Mouse (Mus musculus): ENCODE measurements around the gene Rem2. TPM values are rescaled to one million over a fixed set of nuclear protein-coding genes. Genes with fewer than 3 reads are reported as not detected.

Gene Rem2
- 44.3 and 52.3 TPM in 2 replicates for polyA plus RNA-seq (2015; fragmentation: Nextera tagmentation; extraction: Ambion mirVana)

DNA sequence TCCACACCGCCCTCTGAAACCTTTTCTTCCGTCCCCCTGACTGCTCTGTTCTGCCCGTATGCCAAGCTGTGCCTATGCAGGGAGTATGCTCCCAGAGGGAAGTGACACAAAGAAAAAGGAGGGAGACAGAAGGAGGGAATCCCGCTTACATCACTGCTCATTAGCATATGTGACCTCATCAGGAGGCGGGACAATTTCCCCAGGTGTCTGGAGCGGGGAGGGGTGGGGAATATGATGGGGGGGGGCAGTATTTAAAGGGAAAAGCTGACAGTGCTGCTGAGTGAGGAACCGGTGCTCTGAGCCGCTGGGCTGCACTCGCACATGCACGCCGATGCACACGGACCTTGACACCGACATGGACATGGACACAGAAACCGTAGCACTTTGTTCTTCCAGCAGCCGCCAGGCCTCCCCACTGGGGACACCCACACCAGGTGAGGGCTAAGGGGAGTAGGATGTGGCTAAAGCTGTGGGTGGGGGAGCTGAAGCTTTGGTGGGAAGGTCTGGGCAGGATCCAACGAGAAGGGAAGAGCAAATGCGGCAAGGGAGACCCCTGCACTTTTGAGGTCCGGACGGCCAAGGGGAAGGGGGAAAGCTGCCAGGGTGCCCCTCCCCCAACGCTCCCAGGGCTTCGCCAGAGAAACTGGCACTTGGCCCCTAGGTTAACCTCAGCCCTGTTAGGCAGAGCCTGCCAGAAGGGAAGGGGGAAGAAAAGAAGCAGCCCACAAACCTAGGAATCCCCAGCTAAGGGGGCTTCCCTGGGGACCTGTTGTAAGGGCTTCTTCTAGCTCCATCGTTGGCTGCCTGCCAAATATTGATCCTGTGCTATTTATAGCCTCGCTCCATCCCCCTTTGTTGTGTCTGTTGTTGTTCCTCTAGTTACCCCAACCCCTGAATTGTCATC is at the start of gene Rem2:
Gene Rem2 (plus strand): TSS at position 160 of the 904 bp plus-strand sequence.
- Histone ChIP-seq H3K27ac (peak within 1 kb of the TSS; percentile 80), H3K9ac (replicated peaks) (peak within 1 kb of the TSS; percentile 82), H3K4me2 (replicated peaks) (peak within 1 kb of the TSS; percentile 86), H3K4me3 (replicated peaks) (peak within 1 kb of the TSS; percentile 69), H3K27me3 (peaks cover 26% of the 10 kb centered on the region), H3K4me1 (replicated peaks) (peaks cover 47% of the 10 kb centered on the region), H3K36me3 (peaks cover 11% of the 10 kb centered on the region; the same call in 1 of the 2 replicates), H3K9me3 (no peaks in the 10 kb centered on the region)
- peak; percentile 91 for ATAC-seq
- 0% methylated on average over 23 of the region's 23 CpGs for WGBS

DNA sequence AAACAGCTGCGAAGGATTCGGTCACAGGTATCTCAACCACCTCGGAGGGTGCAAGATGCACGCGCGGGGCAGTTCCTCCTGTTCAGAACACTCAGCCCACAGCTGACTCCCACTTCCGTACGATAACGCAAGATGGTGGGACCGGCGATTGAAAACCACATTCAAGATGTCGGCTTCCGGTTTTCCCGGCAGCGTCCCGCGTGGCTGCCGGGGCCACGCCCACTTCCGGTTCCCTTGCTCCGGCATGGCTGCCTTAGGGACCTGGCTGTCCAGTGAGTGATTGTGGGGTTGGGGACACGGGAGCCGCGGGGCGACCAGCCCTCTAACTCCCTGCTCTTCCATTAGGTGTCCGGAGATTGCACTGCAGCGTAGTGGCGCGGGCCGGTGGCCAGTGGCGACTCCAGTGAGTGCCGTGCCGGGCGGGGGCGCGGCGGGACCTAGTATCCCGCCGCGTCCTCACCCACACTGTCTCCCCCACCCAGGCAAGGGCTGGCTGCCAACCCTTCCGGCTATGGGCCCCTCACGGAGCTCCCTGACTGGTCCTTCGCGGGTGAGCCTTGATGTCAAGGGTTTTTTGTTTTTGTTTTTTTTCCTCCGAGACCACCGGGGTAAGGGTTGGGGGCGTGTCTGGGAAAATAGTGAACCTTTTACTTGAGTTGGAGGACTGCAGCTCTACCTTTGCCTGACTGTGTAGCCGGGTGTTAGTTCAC is 49.1 kb upstream of the Rem2 start, which contains the start of gene Mrpl52:
Gene Mrpl52 (plus strand): TSS at position 221 of the 710 bp plus-strand sequence.
- WGBS, result under 1% methylated on average over 48 of the region's 48 CpGs
- Histone ChIP-seq H3K4me3 (replicated peaks) (peak within 1 kb of the TSS; percentile 88), H3K4me1 (replicated peaks) (peaks cover 50% of the 10 kb centered on the region), H3K27ac (peak within 1 kb of the TSS; percentile 94), H3K9me3 (no peaks in the 10 kb centered on the region), H3K4me2 (replicated peaks) (peak within 1 kb of the TSS; percentile 66), H3K27me3 (no peaks in the 10 kb centered on the region), H3K9ac (replicated peaks) (peak within 1 kb of the TSS; percentile 88), H3K36me3 (0 out of 2 replicates have a peak, but pooled peaks cover 5% of the 10 kb centered on the region)
- peak; percentile 86 for ATAC-seq

DNA sequence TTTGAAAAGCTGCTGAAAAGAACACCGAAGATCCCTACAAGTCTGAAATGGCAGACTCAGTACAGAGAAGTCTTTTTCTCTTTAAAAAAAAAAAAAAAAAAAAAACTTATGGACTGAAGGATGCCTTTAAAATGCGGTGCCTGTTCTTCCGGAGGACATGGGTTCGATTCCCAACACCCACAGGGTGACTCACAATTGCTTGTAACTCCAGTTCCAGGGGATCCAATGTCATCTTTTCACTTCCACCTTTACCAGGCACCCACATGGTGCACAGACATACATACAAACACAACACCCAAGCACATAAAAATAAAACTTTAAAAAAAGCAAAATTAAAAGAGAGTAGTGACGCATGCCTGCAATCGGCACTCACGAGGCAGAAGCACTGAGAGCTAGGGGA is 48.2 kb upstream of the Rem2 start:
- H3K9me3 ChIP-seq, result no peaks in the 10 kb centered on the region
- H3K36me3 ChIP-seq, result 0 out of 2 replicates have a peak, but pooled peaks cover 5% of the 10 kb centered on the region
- peaks cover 59% of the 10 kb centered on the region for H3K4me1 ChIP-seq (replicated peaks)
- 95% methylated on average over 7 of the region's 7 CpGs for WGBS
- peak overlapping the region; percentile 88 for H3K4me3 ChIP-seq (replicated peaks)
- ATAC-seq, result no peak
- peak overlapping the region; percentile 66 for H3K4me2 ChIP-seq (replicated peaks)
- peak overlapping the region; percentile 88; the same call in 1 of the 2 replicates for H3K9ac ChIP-seq (replicated peaks)
- H3K27ac ChIP-seq, result no peak overlapping the region
- H3K27me3 ChIP-seq, result no peaks in the 10 kb centered on the region

DNA sequence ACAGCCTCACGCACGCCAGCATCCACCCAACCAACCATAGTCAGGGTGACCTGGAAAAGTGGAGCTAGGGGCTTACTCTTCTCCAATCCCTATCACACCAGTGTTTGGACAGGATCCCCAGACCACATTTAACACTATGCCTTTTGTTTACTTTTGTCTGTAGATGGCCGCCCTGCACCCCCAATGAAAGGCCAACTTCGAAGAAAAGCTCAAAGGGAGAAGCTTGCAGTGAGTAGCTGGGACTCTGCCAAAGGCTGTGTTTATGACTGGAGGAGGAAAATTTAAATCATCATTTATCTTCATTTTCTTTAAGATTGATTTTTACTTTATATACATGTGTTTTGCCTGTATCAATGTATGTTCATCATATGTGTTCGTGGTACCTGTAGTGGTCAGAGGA is 47.5 kb upstream of the Rem2 start:
- no peaks in the 10 kb centered on the region for H3K27me3 ChIP-seq
- H3K9me3 ChIP-seq, result no peaks in the 10 kb centered on the region
- no peak overlapping the region for H3K9ac ChIP-seq (replicated peaks)
- peaks cover 65% of the 10 kb centered on the region for H3K4me1 ChIP-seq (replicated peaks)
- H3K4me3 ChIP-seq (replicated peaks), result no peak overlapping the region
- 94% methylated on average over 5 of the region's 5 CpGs for WGBS
- no peak overlapping the region for H3K27ac ChIP-seq
- no peak overlapping the region for H3K4me2 ChIP-seq (replicated peaks)
- H3K36me3 ChIP-seq, result 0 out of 2 replicates have a peak, but pooled peaks cover 5% of the 10 kb centered on the region
- ATAC-seq, result no peak

DNA sequence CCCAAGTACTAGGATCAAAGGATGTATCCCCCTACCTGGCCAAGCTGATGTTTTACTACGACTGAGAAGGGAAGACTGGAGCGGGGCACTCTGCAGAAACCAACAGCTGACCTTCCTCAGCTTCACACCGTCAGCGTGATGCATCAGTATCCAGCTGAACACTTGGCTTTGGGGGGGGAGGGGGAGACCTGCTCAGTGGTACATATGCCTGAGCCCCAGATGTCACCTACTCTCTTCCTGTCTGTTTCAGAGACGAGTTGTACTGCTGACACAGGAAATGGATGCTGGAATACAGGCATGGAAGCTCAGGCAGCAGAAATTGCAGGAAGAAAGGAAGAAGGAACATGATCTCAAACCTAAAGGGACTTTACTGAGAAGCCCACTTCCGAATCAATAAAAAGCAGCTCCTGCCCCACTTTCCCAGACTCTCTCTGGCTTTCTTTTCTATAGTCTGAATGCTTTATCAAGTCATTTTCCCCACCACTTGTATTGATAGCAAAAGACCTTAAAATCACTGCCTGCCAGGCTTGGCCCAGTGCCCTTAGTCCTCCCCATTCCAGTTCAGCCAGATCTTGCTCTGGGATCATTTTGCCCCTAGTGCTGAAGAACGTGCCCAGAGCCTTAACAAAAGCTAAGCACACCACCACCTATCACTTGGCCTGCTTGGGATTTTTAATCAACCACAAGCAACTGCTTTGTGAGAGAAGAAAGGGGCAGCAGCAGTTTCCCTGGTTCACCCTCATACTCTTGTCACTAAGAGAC is 46.4 kb upstream of the Rem2 start:
- peak overlapping the region; percentile 87; the same call in 1 of the 2 replicates for H3K27ac ChIP-seq
- H3K4me3 ChIP-seq (replicated peaks), result peak overlapping the region; percentile 57; the same call in 1 of the 2 replicates
- peaks cover 76% of the 10 kb centered on the region for H3K4me1 ChIP-seq (replicated peaks)
- H3K9ac ChIP-seq (replicated peaks), result peak overlapping the region; percentile 83
- H3K36me3 ChIP-seq, result 0 out of 2 replicates have a peak, but pooled peaks cover 5% of the 10 kb centered on the region
- ATAC-seq, result no peak
- no peaks in the 10 kb centered on the region for H3K9me3 ChIP-seq
- no peaks in the 10 kb centered on the region for H3K27me3 ChIP-seq
- WGBS, result 68% methylated on average over 7 of the region's 7 CpGs
- peak overlapping the region; percentile 68 for H3K4me2 ChIP-seq (replicated peaks)

DNA sequence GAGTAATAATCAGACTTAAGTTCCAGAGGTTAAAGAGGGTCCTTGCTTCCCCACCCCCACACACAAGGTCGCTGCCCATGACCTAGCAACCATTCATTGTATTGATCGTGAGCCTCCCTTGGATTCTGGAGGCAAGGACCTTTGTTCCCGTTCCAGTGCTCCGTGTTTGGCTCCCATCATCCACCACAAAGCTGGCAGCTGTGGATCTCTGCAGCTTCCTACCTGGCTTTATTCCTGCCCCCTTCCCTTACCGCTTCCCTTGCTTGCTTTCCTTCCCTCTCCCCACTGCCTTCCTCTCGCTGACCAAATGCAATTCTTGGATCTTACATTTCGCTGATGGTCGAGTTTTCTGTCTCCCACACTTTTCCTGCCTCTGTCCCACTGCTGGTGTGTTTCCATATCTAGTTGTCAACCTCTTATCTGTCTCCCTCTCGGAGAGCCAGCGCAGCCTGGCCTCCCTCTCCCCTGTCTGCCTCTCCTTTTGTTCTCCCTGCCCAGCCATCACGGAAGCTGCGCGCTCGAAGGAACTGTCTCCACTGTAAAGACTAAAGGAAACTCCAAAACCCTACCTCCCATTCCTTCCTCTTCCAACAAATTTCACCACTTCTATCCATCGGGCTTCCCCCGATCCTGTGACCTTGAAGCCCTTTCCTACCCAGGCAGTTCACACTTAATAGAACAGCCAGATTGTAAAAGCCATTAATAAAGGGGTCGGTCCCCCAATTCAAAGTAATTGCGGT is 45.3 kb upstream of the Rem2 start:
- Histone ChIP-seq H3K9ac (replicated peaks) (peak overlapping the region; percentile 83), H3K4me1 (replicated peaks) (peaks cover 81% of the 10 kb centered on the region), H3K4me3 (replicated peaks) (peak overlapping the region; percentile 57), H3K27me3 (no peaks in the 10 kb centered on the region), H3K9me3 (no peaks in the 10 kb centered on the region), H3K36me3 (0 out of 2 replicates have a peak, but pooled peaks cover 5% of the 10 kb centered on the region), H3K27ac (peak overlapping the region; percentile 87), H3K4me2 (replicated peaks) (peak overlapping the region; percentile 68)
- 3% methylated on average over 18 of the region's 18 CpGs for WGBS
- ATAC-seq, result no peak

DNA sequence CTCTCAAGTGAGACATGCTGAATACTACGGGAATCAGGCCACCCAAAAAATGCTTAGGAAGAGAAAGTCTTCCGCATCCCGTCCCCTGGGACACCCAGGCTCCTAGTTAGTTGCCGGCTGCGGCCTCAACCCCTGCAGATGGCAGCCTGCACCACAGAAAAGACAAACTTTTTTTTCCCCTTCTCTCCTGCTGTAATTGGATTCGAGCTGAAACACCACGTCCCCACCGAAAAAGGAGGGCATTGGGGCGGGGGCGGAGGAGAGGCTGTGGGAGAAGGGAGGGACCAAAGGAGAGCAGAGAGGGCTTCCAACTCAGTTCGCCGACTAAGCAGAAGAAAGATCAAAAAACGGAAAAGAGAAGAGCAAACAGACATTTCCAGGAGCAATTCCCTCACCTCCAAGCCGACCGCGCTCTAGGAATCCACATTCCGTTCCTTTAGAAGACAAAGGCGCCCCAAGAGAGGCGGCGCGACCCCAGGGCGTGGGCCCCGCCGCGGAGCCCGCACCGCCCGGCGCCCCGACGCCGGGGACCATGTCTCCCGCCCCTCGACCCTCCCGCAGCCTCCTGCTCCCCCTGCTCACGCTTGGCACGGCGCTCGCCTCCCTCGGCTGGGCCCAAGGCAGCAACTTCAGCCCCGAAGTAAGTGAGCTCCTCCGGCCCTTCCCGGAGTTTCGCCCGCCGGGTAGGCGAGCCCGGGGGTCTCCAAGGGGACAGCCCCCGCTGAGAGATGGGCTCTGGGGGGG is 44.4 kb upstream of the Rem2 start, which contains the start of gene Mmp14:
Gene Mmp14 (plus strand): TSS at position 279 of the 744 bp plus-strand sequence.
- Histone ChIP-seq H3K9ac (replicated peaks) (peak within 1 kb of the TSS; percentile 83), H3K27ac (peak within 1 kb of the TSS; percentile 87), H3K4me1 (replicated peaks) (peaks cover 75% of the 10 kb centered on the region), H3K36me3 (0 out of 2 replicates have a peak, but pooled peaks cover 5% of the 10 kb centered on the region), H3K4me2 (replicated peaks) (peak within 1 kb of the TSS; percentile 68), H3K27me3 (no peaks in the 10 kb centered on the region), H3K4me3 (replicated peaks) (peak within 1 kb of the TSS; percentile 57), H3K9me3 (no peaks in the 10 kb centered on the region)
- peak; percentile 44 for ATAC-seq
- WGBS, result under 1% methylated on average over 46 of the region's 49 CpGs

DNA sequence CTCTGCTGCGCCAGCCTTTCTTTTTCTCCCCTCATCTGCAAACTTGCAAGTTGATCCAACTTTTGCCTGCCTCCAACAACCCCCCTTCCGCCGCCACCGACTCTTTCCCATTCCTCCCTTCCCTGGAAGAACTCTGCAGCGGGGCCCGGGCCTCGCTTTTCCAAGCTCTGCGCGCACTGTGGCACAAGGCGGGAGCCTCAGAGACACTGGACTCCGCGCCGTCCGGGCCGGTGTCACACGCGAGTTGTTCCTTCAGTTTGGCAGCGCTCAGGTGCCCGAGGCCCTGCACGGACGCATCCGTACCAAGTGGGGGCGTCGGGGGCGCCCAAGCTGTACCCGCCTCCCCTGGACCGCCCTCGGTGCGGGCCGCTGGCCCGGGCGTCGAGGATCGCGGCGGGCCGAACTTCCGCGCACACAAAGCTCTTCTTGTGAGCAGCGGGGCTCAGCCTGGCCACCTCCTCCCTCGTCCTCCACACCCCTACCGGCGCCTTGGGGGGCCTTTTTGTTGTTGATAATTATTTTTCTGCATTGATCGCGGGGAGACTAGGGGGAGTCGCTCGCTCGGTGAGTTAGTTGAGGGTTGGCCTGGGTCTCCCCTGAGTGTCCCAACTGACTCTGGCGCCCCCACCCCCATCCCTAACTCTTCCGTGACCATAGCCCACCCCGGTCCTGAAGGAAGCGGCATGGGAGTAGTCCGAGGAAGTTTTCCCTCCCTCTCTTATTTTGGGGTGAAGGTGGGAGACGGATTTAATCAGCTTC is 43.6 kb upstream of the Rem2 start:
- Histone ChIP-seq H3K36me3 (0 out of 2 replicates have a peak, but pooled peaks cover 5% of the 10 kb centered on the region), H3K9ac (replicated peaks) (peak overlapping the region; percentile 83), H3K9me3 (no peaks in the 10 kb centered on the region), H3K4me3 (replicated peaks) (peak overlapping the region; percentile 57), H3K4me2 (replicated peaks) (peak overlapping the region; percentile 68), H3K27ac (peak overlapping the region; percentile 87), H3K4me1 (replicated peaks) (peaks cover 74% of the 10 kb centered on the region), H3K27me3 (no peaks in the 10 kb centered on the region)
- 4% methylated on average over 54 of the region's 54 CpGs for WGBS
- ATAC-seq, result peak; percentile 31

DNA sequence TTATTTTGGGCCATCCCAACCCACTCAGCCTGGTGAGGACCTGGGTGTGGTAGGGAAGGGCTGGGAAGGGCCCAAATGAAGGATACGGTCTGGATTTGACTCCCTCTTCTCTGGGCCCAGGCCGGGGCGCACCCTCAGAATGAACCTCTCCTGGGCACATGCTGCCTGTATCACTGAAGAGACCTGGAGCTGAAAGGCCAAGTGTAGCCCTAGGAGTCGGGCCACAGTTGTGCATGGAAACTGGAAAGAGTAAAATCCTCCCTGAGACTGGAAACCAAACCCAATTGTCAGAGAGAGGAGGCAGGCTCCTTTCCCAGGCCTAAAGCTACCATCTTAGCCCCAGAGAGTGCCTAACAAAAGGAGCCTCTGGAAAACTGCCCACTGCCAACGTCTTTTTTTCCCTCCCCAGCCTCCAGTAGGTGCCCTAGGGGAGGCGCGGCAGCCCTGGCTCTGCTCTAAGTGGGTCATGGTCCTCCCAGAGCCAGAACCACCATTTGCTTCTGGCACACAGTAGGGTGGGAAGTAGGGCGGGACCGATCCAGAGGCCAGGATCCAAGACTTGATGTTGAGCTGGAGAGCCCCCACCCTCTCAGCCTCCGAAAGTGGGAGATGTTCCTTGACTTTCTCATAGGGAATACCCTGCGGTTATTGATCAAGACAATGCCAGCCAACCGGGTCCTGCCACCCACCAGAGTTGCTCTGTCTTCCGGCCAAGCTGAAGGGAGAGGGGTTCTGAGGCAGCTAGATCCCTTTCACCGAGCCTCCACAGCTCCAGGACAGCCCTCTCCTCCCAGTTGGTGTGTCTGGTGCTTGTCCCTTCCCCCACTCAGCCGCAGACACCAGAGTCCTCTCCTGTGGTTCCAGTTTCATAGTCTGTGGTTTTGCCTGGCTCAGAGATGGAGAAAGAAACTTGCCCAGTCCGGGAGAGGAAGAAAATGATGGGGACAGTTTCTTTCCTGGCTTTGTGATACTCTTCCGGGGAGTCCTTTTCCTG is 42.8 kb upstream of the Rem2 start:
- Histone ChIP-seq H3K4me3 (replicated peaks) (peak overlapping the region; percentile 57), H3K27me3 (no peaks in the 10 kb centered on the region), H3K4me1 (replicated peaks) (peaks cover 65% of the 10 kb centered on the region), H3K9ac (replicated peaks) (peak overlapping the region; percentile 83), H3K4me2 (replicated peaks) (peak overlapping the region; percentile 68), H3K27ac (peak overlapping the region; percentile 87), H3K36me3 (0 out of 2 replicates have a peak, but pooled peaks cover 6% of the 10 kb centered on the region), H3K9me3 (no peaks in the 10 kb centered on the region)
- ATAC-seq, result peak; percentile 32; the same call in 1 of the 2 replicates
- 50% methylated on average over 17 of the region's 17 CpGs for WGBS

Data from midbrain, embryonic 13.5 days (tissue).